Mouse (Mus musculus) embryonic fibroblast, embryonic 13.5 days (primary cell): ENCODE measurements at regions not wholly inside any gene's neighbourhood (a gene's known extent, or its start where the extent isn't known, plus 50 kb on each side); places are given as distances from the start of the nearest gene placed in this dataset.

ENCODE experiments used
- CTCF ChIP-seq: IDR thresholded peaks from 2 replicates; pipeline ENCODE4 v1.5.1; 2011; ENCODE audit warnings: mild to moderate bottlenecking, control low read depth, low read length, moderate library complexity, borderline replicate concordance; ENCODE audit not compliant: insufficient read depth
- POLR2A ChIP-seq: IDR thresholded peaks from 2 replicates; pipeline ENCODE4 v1.6.1; 2011; ENCODE audit warnings: low read depth, mild to moderate bottlenecking, control low read depth, low read length, moderate library complexity

GRCm38 (mm10) chr2:107175721-107176120, 114.7 kb upstream of the Kcna4 start:
- no peak for TF ChIP-seq CTCF
- TF ChIP-seq POLR2A: no peak
